22 mouse cellular contexts compared by ENCODE assay signal in the genomic region with DNA sequence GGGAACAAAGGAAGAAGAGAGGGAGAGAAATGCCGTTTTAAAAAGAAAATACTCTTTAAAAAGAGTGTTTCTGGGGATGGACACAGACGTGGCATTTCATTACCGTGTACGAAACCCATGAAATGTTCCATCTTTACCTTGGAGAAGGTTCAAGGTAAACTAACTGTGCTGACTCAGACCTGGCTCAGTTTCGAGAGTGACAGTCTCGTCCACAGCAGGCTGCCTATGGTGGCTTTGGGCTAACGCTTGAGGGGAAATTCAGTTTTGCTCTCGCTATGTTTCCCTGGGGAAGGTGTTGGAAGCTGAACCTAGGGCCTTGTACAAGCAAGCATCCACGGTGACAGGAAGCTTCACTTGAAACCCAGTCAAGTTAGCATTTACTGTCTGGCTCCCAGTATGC. TPM values are rescaled to one million over a fixed set of nuclear protein-coding genes. Genes with fewer than 3 reads are reported as not detected.
DNase-seq lines count a peak whose midpoint lies in the region; ATAC-seq and TF ChIP-seq lines count a peak whose summit lies in the region.
"Had no signal": no experiment of that assay in that cellular context is flagged by ENCODE, and none has a peak within 500 bp of the region (broad histone marks: within the 10 kb centered on the region; RNA-seq: fewer than 3 reads in every experiment).

No protein-coding gene starts in this region.

- no peak for TF ChIP-seq POLR2A in testis, adult 2 months (IDR thresholded peaks at IDR 0.05; ENCODE audit: control insufficient read depth, low read depth, low read length)
- no peak for TF ChIP-seq POLR2A in kidney, adult 2 months (IDR thresholded peaks at IDR 0.05; ENCODE audit: low read depth, low read length)

- peak; percentile 36; the same call in 1 of the 2 replicates for ATAC-seq in stomach, postnatal 0 days (ENCODE audit: low FRiP score, low TSS enrichment)
- ATAC-seq: forebrain, embryonic 13.5 days; inflammation-experienced regulatory T-cells, adult 6 months; midbrain, embryonic 16.5 days had no signal

- 52% methylated on average over 9 of the region's 9 CpGs for WGBS in stomach, postnatal 0 days
- 78% methylated on average over 9 of the region's 9 CpGs for WGBS in kidney, adult 2 months

- no peaks in the 10 kb centered on the region for H3K27me3 ChIP-seq in testis, adult 2 months (ENCODE audit: control insufficient read depth, insufficient read depth, low read length)
- H3K27me3 ChIP-seq in stomach, postnatal 0 days (ENCODE audit: control insufficient read depth, insufficient read depth, low read length) = no peaks in the 10 kb centered on the region
- no peaks in the 10 kb centered on the region for H3K27me3 ChIP-seq in kidney, adult 2 months (replicated peaks; ENCODE audit: control insufficient read depth, insufficient read depth, low read length)
- H3K27me3 ChIP-seq: forebrain, embryonic 13.5 days had no signal

- no peak for TF ChIP-seq EP300 in stomach, postnatal 0 days (optimal IDR thresholded peaks at IDR 0.05)

- H3K4me1 ChIP-seq in testis, adult 2 months (ENCODE audit: control insufficient read depth, insufficient read depth, low read length) = peaks cover 2% of the 10 kb centered on the region; the same call in 1 of the 2 replicates
- 0 out of 2 replicates have a peak, but pooled peaks cover 2% of the 10 kb centered on the region for H3K4me1 ChIP-seq in stomach, postnatal 0 days (replicated peaks; ENCODE audit: control insufficient read depth, insufficient read depth)
- H3K4me1 ChIP-seq in kidney, adult 2 months (ENCODE audit: control insufficient read depth, insufficient read depth, low read length) = peaks cover 14% of the 10 kb centered on the region
- H3K4me1 ChIP-seq: forebrain, embryonic 13.5 days; midbrain, embryonic 10.5 days had no signal

- no peak overlapping the region for H3K4me2 ChIP-seq in stomach, postnatal 0 days (replicated peaks; ENCODE audit: low read depth)
- H3K4me2 ChIP-seq: forebrain, embryonic 13.5 days; heart, embryonic 11.5 days; hindbrain, embryonic 14.5 days; lung, embryonic 14.5 days had no signal

- no peak for TF ChIP-seq CTCF in testis, adult 2 months (IDR thresholded peaks at IDR 0.05; ENCODE audit: control insufficient read depth, insufficient read depth, insufficient replicate concordance, low read depth, low read length)
- TF ChIP-seq CTCF in stomach, postnatal 0 days (IDR thresholded peaks at IDR 0.05; ENCODE audit: low read depth) = no peak
- no peak for TF ChIP-seq CTCF in kidney, adult 2 months (conservative IDR thresholded peaks at IDR 0.05; ENCODE audit: insufficient read depth, insufficient read length, low read depth, low read length)

- no peak overlapping the region for H3K27ac ChIP-seq in testis, adult 2 months (ENCODE audit: control insufficient read depth, insufficient read depth, low read depth, low read length)
- peak overlapping the region; percentile 78 for H3K27ac ChIP-seq in stomach, postnatal 0 days (replicated peaks)
- H3K27ac ChIP-seq in kidney, adult 2 months (ENCODE audit: insufficient read depth, low read depth, low read length) = no peak overlapping the region
- H3K27ac ChIP-seq: forebrain, embryonic 13.5 days; hindbrain, embryonic 14.5 days; kidney, postnatal 0 days; liver, embryonic 14.5 days; midbrain, embryonic 10.5 days had no signal

- peak overlapping the region; percentile 21; the same call in 1 of the 2 replicates for H3K4me3 ChIP-seq in testis, adult 2 months (ENCODE audit: control insufficient read depth, low read depth, low read length)
- no peak overlapping the region for H3K4me3 ChIP-seq in stomach, postnatal 0 days (ENCODE audit: low read depth, low read length)
- no peak overlapping the region for H3K4me3 ChIP-seq in kidney, adult 2 months (ENCODE audit: insufficient read depth, low read depth, low read length)
- H3K4me3 ChIP-seq: forebrain, embryonic 13.5 days; midbrain, embryonic 10.5 days had no signal

- H3K9ac ChIP-seq in stomach, postnatal 0 days (ENCODE audit: low read length) = no peak overlapping the region
- H3K9ac ChIP-seq: forebrain, embryonic 13.5 days; hindbrain, embryonic 14.5 days; liver, embryonic 14.5 days; lung, embryonic 14.5 days had no signal

- peak; percentile 66 to 89 for DNase-seq in adrenal gland, adult (ENCODE audit: inconsistent age in 2 of 2, low spot score in 1 of 2)
- no peak for DNase-seq in adrenal gland, postnatal 4 days (ENCODE audit: low spot score in 2 of 2)
- no peak for DNase-seq in testis, postnatal 10 days (ENCODE audit: low spot score)
- DNase-seq in adrenal gland, postnatal 36 days = peak; percentile 57 to 63
- DNase-seq in stomach, postnatal 0 days (ENCODE audit: low spot score) = peak; percentile 49
- no peak for DNase-seq in kidney, adult 2 months
- DNase-seq in right cerebral cortex, postnatal 14 days = no peak
- DNase-seq: cerebellum, adult 9-10 months; cerebellum, postnatal 36 days; layer of hippocampus, postnatal 36 days; left cerebral cortex, postnatal 4 days; lung, embryonic 14.5 days; thymus, postnatal 25 days had no signal

- H3K36me3 ChIP-seq in testis, adult 2 months (ENCODE audit: control insufficient read depth, insufficient read depth, low read length) = no peaks in the 10 kb centered on the region
- no peaks in the 10 kb centered on the region for H3K36me3 ChIP-seq in stomach, postnatal 0 days (ENCODE audit: control insufficient read depth, insufficient read depth, low read length)
- no peaks in the 10 kb centered on the region for H3K36me3 ChIP-seq in kidney, adult 2 months (ENCODE audit: control insufficient read depth, insufficient read depth, low read length)
- H3K36me3 ChIP-seq: midbrain, embryonic 10.5 days had no signal

- no peaks in the 10 kb centered on the region for H3K9me3 ChIP-seq in stomach, postnatal 0 days (ENCODE audit: control insufficient read depth, low read length)

RNA-seq across cellular contexts. Expression of a gene that starts 22.3 kb away (rescaled TPM):
- total RNA-seq in adrenal gland, postnatal 4 days (2021) = 10 to 100 TPM; 15.1 to 17.9 TPM
- 7.2 and 7.4 TPM in 2 replicates for polyA plus RNA-seq in testis, adult 2 months (2012; rRNA removed)
- total RNA-seq in adrenal gland, postnatal 36 days (2021) = 10 to 100 TPM; 18.4 to 31.1 TPM
- 7.5 and 9.2 TPM in 2 replicates for polyA plus RNA-seq in stomach, postnatal 0 days (2015; fragmentation: Nextera tagmentation; extraction: Ambion mirVana)
- 8.1 and 9.4 TPM in 2 replicates for polyA plus RNA-seq in kidney, adult 2 months (2012; rRNA removed)

Comparison
In these comparisons a context has a peak if more than half of its experiments do, and no peak if none do; other contexts are left out.
1. DNase-seq: peak in adrenal gland, adult (2 of 2), adrenal gland, postnatal 36 days (2 of 2) and stomach, postnatal 0 days (single experiment); none in adrenal gland, postnatal 4 days (0 of 2), testis, postnatal 10 days (single experiment), kidney, adult 2 months (single experiment) and right cerebral cortex, postnatal 14 days (single experiment).